Mouse (Mus musculus): Measurements from ENCODE around the gene Cyp17a1. TPM values are rescaled to one million over a fixed set of nuclear protein-coding genes. Genes with fewer than 3 reads are reported as not detected.

The Cyp17a1 gene
- not detected in 2 replicates for polyA plus RNA-seq (2016; fragmentation: Nextera tagmentation; extraction: Ambion mirVana)

DNA sequence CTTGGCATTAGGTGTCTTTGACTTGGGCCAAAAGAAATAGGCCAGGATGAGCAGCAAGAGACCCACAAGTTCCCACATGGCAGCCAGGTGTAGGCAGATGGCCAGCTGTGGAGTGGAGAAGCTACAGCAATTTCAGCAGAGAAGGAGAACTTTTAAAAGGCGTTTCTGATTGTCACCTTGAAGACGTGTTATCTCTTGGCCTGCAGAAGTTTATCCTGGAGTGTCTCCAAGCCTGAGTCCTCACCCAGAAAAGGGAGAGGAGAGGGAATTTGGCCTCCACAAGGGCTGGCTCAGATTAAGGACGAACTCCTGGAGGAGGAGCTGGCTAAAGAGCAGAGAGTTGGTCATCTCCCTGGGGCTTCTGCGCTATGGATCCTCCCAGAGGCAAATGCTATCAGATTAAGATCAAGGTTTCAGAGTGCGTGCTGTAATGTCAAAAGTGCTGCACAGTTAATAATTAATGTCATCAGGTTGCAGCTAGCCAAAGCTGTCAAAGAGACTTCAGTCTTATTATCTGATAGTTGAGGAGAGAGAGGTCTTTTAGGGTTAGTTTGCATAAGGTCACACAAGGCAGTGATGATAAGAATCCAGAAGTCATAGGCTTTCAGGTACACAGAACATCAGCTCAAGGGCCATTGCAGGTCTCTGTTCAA, at the start of gene Cyp17a1:
TSS of gene Cyp17a1 (minus strand) at position 407 of the 653 bp plus-strand sequence.
- Histone ChIP-seq H3K27ac (no peak within 1 kb of the TSS), H3K27me3 (ENCODE audit: poor library complexity, severe bottlenecking) (peaks cover 16% of the 10 kb centered on the region; the same call in 1 of the 2 replicates), H3K36me3 (replicated peaks) (no peaks in the 10 kb centered on the region), H3K4me3 (no peak within 1 kb of the TSS), H3K4me1 (0 out of 2 replicates have a peak, but pooled peaks cover 3% of the 10 kb centered on the region), H3K9me3 (no peaks in the 10 kb centered on the region)
- WGBS, result 76% methylated on average over 5 of the region's 5 CpGs
- DNase-seq (ENCODE audit: extremely low spot score, low spot score), result no peak

- Histone ChIP-seq H3K27me3 (ENCODE audit: poor library complexity, severe bottlenecking) (no peaks in the 10 kb centered on the region), H3K4me3 (no peak overlapping the region), H3K9me3 (peaks cover 6% of the 10 kb centered on the region), H3K36me3 (replicated peaks) (peaks cover 43% of the 10 kb centered on the region), H3K27ac (no peak overlapping the region), H3K4me1 (no peaks in the 10 kb centered on the region)
- no peak for DNase-seq (ENCODE audit: extremely low spot score, low spot score)
- WGBS, result 92% methylated on average over 4 of the region's 4 CpGs
These were observed 45.2 kb upstream of the Cyp17a1 start for GRCm38 (mm10) chr19:46718150-46718549.

- Histone ChIP-seq H3K36me3 (replicated peaks) (peaks cover 27% of the 10 kb centered on the region), H3K4me3 (no peak overlapping the region), H3K9me3 (peaks cover 6% of the 10 kb centered on the region), H3K4me1 (no peaks in the 10 kb centered on the region), H3K27ac (no peak overlapping the region), H3K27me3 (ENCODE audit: poor library complexity, severe bottlenecking) (no peaks in the 10 kb centered on the region)
- WGBS, result 94% methylated on average over 8 of the region's 8 CpGs
- no peak for DNase-seq (ENCODE audit: extremely low spot score, low spot score)
These were observed 42.0 kb upstream of the Cyp17a1 start for GRCm38 (mm10) chr19:46715016-46715415.

DNA sequence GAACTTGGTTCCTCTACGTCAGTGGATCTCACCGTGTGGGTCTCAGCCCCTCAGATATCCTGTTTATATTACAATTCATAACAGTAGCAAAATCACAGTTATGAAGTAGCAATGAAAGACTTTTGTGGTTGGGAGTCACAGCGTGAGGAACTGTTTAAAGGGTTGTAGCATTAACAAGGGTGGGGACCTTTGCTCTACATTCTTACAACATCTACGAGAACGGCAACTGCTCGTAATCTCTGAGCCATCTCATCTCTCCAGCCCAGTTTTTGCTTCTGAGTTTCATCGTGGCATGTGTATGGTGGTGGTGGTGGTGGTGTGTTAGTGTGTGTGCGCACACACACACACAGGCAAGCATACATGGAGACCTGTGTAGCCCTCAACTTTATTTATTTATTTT, 41.3 kb upstream of the Cyp17a1 start:
- no peaks in the 10 kb centered on the region for H3K27me3 ChIP-seq (ENCODE audit: poor library complexity, severe bottlenecking)
- H3K36me3 ChIP-seq (replicated peaks), result peaks cover 26% of the 10 kb centered on the region
- no peak overlapping the region for H3K27ac ChIP-seq
- no peak overlapping the region for H3K4me3 ChIP-seq
- peaks cover 6% of the 10 kb centered on the region for H3K9me3 ChIP-seq
- H3K4me1 ChIP-seq, result no peaks in the 10 kb centered on the region
- 98% methylated on average over 8 of the region's 8 CpGs for WGBS
- no peak for DNase-seq (ENCODE audit: extremely low spot score, low spot score)

- Histone ChIP-seq H3K9me3 (no peaks in the 10 kb centered on the region), H3K4me1 (peaks cover 17% of the 10 kb centered on the region), H3K4me3 (no peak overlapping the region), H3K27me3 (ENCODE audit: poor library complexity, severe bottlenecking) (peaks cover 7% of the 10 kb centered on the region; the same call in 1 of the 2 replicates), H3K36me3 (replicated peaks) (peaks cover 7% of the 10 kb centered on the region), H3K27ac (no peak overlapping the region)
- WGBS, result 92% methylated on average over 4 of the region's 4 CpGs
- DNase-seq (ENCODE audit: extremely low spot score, low spot score), result no peak
These were observed 37.6 kb upstream of the Cyp17a1 start for GRCm38 (mm10) chr19:46710614-46711013.

- peak; percentile 53 for DNase-seq (ENCODE audit: extremely low spot score, low spot score)
- H3K27me3 ChIP-seq (ENCODE audit: poor library complexity, severe bottlenecking), result peaks cover 17% of the 10 kb centered on the region
- peak within 1 kb of the TSS; percentile 56 for H3K4me3 ChIP-seq
- WGBS, result 13% methylated on average over 31 of the region's 31 CpGs
- no peaks in the 10 kb centered on the region; the same call in 1 of the 2 replicates for H3K36me3 ChIP-seq (replicated peaks)
- H3K4me1 ChIP-seq, result peaks cover 17% of the 10 kb centered on the region
- no peaks in the 10 kb centered on the region for H3K9me3 ChIP-seq
- peak within 1 kb of the TSS; percentile 84 for H3K27ac ChIP-seq
These were observed 34.6 kb upstream of the Cyp17a1 start, which contains the start of gene As3mt for GRCm38 (mm10) chr19:46707296-46708151. Gene As3mt (plus strand): TSS chr19:46707458.

GRCm38 (mm10) chr19:46706540-46707295, 33.7 kb upstream of the Cyp17a1 start:
- WGBS, result 81% methylated on average over 9 of the region's 9 CpGs
- H3K36me3 ChIP-seq (replicated peaks), result peaks cover 4% of the 10 kb centered on the region
- peak overlapping the region; percentile 84; the same call in 1 of the 2 replicates for H3K27ac ChIP-seq
- no peaks in the 10 kb centered on the region for H3K9me3 ChIP-seq
- H3K4me3 ChIP-seq, result peak overlapping the region; percentile 56
- DNase-seq (ENCODE audit: extremely low spot score, low spot score), result no peak
- H3K27me3 ChIP-seq (ENCODE audit: poor library complexity, severe bottlenecking), result peaks cover 17% of the 10 kb centered on the region
- H3K4me1 ChIP-seq, result peaks cover 17% of the 10 kb centered on the region

DNA sequence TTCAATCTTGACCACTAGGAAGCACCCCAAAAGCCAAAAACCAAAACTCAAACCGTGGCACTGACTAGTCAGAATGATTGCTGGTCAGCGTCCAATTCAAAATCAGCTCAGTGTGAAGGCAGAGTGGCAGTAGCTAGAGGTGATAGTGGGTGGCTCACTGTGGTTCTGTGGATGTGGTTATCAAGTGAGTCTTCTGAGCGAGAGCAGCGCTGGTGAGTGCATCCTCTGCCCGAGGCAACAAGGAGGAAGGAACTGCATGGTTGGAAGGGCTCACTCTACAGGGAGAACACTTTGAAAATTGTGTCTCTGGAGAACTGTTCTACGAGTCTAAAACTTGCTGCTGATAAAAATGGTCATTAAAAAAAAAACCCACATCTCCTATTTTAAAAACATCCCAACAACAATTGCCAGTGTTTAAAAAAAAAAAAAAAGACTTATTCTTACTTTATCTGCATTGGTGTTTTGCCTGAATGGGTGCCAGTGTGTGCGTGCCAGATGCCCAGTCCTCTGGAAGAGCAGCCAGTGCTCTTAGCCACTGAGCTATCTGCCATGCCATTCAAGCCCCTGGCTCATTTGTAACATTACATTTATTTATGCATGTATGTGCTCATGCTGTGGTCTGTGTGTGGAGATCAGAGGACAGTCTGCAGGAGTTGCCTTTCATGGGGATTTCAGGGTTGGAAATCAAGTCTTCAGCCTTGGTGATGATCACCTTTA, 33.0 kb upstream of the Cyp17a1 start:
- Histone ChIP-seq H3K36me3 (replicated peaks) (peaks cover 9% of the 10 kb centered on the region), H3K4me1 (peaks cover 17% of the 10 kb centered on the region), H3K4me3 (no peak overlapping the region), H3K27ac (no peak overlapping the region), H3K27me3 (ENCODE audit: poor library complexity, severe bottlenecking) (peaks cover 17% of the 10 kb centered on the region), H3K9me3 (no peaks in the 10 kb centered on the region)
- 70% methylated on average over 7 of the region's 7 CpGs for WGBS
- no peak for DNase-seq (ENCODE audit: extremely low spot score, low spot score)

GRCm38 (mm10) chr19:46701156-46701555, 28.2 kb upstream of the Cyp17a1 start:
- Histone ChIP-seq H3K27ac (no peak overlapping the region), H3K36me3 (replicated peaks) (peaks cover 16% of the 10 kb centered on the region), H3K27me3 (ENCODE audit: poor library complexity, severe bottlenecking) (peaks cover 15% of the 10 kb centered on the region), H3K4me1 (peaks cover 11% of the 10 kb centered on the region), H3K9me3 (no peaks in the 10 kb centered on the region), H3K4me3 (no peak overlapping the region)
- DNase-seq (ENCODE audit: extremely low spot score, low spot score), result no peak
- WGBS, result 92% methylated on average over 9 of the region's 9 CpGs

- H3K27ac ChIP-seq, result no peak overlapping the region
- WGBS, result 83% methylated on average over 10 of the region's 10 CpGs
- peaks cover 11% of the 10 kb centered on the region for H3K4me1 ChIP-seq
- no peak for DNase-seq (ENCODE audit: extremely low spot score, low spot score)
- no peaks in the 10 kb centered on the region for H3K27me3 ChIP-seq (ENCODE audit: poor library complexity, severe bottlenecking)
- H3K4me3 ChIP-seq, result no peak overlapping the region
- peaks cover 29% of the 10 kb centered on the region for H3K36me3 ChIP-seq (replicated peaks)
- H3K9me3 ChIP-seq, result no peaks in the 10 kb centered on the region
These were observed 26.1 kb upstream of the Cyp17a1 start for GRCm38 (mm10) chr19:46699011-46699481.

DNA sequence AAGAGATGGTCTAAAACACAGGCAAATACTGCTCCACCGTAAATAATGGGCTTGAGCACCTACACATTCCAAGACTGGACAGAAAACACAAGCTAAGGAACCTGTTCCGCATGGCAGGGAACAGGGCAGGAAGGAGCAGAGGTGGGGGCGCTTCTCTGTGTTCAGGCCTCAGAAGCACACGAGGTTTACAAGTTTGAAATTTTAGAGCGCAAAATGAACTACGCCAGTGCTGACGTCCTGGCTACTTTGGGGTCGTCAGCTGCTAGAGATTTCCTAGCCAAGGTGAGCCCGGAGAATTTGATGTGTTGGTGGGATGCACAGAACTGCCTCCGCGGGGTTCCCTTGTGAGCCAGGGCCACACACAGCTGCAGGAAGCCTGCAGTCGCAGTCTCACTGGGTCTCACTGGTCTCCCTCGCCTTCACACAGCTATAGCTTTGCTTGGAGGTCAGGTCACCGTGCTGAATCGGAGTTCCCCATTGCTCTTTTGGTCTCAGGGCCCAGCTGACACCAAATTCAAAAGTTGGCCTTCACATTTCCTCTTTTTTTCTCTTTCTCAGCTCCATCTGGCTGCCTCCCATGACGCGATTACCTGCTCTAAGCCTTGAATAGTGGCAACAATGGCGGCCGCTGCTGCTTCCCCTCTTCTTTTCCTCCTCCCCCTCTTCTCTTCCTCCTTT, 25.0 kb upstream of the Cyp17a1 start:
- WGBS, result 50% methylated on average over 19 of the region's 19 CpGs
- Histone ChIP-seq H3K4me3 (no peak overlapping the region), H3K27me3 (ENCODE audit: poor library complexity, severe bottlenecking) (no peaks in the 10 kb centered on the region), H3K9me3 (no peaks in the 10 kb centered on the region), H3K36me3 (replicated peaks) (peaks cover 29% of the 10 kb centered on the region), H3K27ac (peak overlapping the region; percentile 15; the same call in 1 of the 2 replicates), H3K4me1 (peaks cover 11% of the 10 kb centered on the region)
- DNase-seq (ENCODE audit: extremely low spot score, low spot score), result no peak
